Mouse (Mus musculus): ENCODE data around the gene 0610009B22Rik.

0610009B22Rik gene

DNA sequence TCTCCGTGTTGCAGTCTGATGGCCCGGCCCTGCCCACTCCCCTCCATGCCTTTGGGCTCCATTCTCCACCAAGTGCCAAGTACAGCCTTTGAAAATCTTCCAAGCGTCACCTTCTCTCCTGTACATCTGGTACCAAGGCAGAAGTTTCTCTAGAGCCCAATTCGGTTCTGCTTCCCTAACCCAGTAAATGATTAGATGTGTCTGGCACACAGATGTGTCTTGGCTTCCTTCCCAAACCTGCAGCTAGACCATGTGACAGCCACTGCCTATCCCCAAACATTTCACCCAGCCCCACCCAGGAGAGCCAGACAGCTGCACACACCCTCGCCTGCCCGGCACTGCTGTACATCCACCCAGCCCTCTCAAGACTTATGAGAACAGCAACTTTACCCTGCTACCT, 30.0 kb downstream of the 0610009B22Rik start:
- DNase-seq (ENCODE audit: low read depth, low spot score): no peak

DNA sequence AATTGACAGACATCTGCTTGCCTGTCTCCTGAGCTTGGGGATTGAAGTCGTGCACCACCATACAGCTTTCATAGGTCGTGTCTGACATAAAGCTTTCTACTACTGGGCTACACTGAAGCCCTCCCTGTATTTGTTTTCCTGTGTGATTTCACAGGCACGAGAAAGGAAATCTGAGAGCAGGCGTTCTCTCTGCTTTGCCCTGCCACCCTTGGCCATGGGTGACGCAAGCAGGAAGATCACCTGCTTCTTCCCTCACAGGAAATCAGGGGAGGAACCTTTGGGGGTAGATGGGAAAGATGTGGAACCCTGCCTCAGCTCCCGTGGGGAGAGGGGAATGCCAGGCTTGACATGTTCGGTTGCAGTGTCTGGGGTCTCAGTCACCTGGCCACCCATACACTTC, 30.4 kb downstream of the 0610009B22Rik start:
- DNase-seq (ENCODE audit: low read depth, low spot score): no peak

DNA sequence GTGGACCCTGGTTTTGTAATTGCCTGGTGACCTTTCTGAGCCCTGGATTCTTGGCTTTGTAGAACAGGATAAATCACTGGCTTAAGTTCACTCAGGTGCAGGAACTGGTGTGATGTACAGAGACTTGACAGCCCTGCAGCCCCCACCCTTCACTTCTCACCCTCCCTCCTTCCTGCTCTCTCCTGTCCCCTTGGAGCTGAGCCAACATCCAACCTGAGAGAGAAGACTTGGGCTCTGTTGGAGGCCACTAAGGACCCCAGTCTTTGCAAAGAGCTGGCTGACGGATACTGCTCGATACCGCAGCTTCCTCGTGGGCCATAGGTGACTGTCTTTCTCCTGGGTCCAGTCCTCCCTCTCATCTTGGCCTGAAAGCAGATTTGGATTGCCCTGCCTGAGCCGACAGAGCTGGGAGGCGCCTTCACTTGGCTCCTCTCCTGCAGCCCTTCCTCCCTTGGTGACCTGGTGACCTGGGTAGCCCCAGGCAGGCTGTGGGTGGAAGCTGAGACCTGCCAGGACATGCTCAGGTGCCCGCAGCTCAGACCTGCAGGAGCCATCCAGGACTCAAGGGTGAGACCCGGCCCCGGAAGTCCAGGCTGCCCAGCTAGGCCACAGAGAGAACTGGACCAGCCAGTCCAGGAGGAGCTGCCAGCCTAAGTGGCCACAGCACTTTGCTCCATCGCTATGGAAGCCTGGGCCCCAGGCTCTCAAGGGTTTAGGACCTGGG, 31.7 kb downstream of the 0610009B22Rik start:
- no peak for DNase-seq (ENCODE audit: low read depth, low spot score)

DNA sequence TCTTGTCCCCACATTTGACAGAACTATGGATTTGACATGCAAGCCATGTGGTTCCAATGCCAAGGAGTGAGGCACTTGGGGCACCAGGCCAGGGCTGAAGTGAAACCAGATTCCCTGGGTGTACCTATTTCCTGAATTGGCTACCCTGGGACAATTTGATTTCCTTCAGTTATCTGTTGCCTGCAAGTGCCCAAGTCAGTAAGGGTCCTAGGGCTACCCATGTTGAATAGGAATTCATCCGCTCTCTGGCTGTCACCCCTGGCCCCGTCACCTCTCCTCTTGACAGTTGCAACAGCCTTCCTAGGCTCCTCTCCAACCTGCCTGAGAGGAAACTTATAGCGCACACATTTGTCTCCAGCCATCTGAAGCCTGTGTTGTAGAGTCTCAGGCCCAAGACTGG, 33.8 kb downstream of the 0610009B22Rik start:
- DNase-seq (ENCODE audit: low read depth, low spot score): no peak

DNA sequence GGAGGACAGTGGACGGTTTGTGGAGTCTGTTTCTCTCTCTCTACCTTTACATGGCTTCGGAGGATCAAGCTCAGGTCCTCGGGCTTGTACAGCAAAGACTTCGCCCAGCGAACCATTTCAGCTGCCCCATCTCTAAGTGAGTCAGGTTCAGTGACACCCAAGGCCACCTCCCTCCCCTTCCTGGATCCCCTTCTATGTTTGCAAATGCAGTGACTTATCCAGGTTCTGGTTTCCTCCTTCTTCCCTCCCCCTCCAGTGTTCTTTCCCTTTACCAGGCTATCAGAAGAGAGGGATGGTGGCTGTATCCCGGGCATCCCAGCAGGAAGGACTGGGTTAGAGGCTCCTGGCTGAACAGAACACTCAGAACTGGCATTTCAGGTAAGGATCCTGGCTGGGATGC, 34.9 kb downstream of the 0610009B22Rik start:
- no peak for DNase-seq (ENCODE audit: low read depth, low spot score)

DNA sequence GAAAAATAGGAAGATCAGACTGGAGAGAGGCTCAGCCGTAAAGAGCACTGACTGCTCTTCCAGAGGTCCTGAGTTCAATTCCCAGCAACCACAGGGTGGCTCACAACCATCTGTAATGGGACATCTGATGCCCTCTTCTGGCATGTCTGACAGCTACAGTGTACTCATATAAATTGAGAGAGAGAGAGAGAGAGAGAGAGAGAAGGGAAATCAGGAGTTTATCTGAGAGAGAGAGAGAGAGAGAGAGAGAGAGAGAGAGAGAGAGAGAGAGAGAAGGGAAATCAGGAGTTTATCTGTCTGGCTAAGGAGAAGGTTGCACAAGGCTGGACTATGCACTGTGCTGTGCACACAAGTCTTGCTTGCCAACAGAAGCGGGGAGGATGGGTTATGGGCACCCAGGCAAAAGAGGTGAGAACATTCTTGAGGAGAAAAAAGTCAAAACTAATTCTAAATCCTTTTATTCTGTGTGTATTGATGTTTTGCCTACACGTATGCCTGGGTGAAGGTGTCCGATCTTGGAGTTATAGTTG, 35.7 kb downstream of the 0610009B22Rik start:
- DNase-seq (ENCODE audit: low read depth, low spot score): no peak

DNA sequence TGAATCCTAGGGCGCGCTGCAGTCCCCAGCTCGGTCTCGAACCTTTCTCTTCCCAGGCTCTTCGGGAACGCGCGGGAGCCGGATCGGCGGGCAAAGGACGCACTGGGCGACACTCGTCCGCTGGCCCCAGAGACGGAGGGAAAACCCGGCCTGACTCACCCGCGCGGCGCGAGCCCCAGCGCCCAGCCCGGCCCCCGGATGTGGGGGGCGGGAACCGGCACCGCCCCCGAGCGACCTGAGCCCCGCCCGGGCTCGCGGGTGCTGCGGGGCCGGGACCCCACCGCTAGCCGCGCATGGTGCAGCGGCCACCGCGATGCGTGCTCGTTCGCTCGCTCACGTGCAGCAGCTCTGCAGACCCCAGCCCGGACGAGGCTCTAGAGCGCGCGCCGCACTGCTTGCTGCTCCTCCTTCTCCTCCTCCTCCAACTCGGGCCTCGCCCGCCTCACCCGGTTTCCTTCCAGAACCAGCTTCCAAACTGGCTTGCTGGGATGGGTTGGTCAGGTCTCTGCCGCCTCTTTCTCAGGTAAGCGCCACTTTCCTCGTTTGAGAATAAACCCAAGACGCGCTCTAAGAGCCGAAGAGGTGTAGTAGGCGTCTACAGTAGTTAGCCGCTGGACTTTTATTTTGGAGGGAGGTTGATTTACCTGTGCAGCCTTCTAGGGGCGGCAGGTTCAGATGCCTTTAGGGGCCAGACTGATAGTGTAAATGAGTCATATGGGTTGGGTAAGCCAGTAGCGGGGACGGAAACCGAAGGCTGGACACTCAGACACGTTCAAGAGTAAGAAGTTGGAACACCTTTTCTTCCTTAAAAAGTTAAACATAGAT, 37.8 kb downstream of the 0610009B22Rik start, which contains the start of the genes N4bp3 and D930048N14Rik:
Gene N4bp3 (minus strand): TSS at position 152 of the 825 bp plus-strand sequence.
Gene D930048N14Rik (plus strand): TSS at position 264 of the 825 bp plus-strand sequence.
- DNase-seq (ENCODE audit: low read depth, low spot score): peak; percentile 47

DNA sequence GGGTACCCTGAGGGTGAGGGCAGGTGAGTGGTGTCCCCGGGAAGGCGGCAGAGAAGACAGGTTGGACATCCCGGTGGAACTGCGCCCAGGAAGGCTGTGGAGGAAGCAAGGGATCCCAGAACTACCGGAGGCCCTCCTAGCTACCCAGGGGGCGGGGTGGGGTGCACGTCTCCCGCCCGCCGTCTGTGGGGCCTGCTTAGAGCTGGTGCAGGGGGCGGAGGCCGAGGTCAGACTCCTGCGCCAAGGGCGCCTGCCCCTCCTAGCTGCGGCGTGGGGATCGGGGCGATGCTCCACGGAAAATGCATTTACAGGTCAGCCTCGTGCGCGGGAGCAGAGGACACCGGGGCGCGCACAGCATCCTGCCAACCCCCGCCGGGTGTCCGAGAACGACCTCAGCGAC, 38.4 kb downstream of the 0610009B22Rik start:
- DNase-seq (ENCODE audit: low read depth, low spot score): no peak

DNA sequence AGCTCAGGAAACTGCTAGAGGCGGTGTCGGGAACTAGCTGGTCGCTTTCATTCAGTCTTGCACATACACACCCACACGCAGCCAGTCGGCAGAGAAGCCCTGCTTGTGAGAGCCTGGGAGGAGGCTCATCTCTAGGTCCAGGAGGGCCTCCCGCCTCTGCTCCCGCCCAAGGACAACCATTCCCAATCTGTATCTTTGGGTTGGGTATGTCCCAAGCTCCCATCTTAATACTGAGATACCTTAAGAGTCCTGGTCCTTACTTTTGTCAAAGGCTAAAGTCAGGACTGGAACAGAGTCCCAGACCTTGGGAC, 38.8 kb downstream of the 0610009B22Rik start:
- no peak for DNase-seq (ENCODE audit: low read depth, low spot score)

DNA sequence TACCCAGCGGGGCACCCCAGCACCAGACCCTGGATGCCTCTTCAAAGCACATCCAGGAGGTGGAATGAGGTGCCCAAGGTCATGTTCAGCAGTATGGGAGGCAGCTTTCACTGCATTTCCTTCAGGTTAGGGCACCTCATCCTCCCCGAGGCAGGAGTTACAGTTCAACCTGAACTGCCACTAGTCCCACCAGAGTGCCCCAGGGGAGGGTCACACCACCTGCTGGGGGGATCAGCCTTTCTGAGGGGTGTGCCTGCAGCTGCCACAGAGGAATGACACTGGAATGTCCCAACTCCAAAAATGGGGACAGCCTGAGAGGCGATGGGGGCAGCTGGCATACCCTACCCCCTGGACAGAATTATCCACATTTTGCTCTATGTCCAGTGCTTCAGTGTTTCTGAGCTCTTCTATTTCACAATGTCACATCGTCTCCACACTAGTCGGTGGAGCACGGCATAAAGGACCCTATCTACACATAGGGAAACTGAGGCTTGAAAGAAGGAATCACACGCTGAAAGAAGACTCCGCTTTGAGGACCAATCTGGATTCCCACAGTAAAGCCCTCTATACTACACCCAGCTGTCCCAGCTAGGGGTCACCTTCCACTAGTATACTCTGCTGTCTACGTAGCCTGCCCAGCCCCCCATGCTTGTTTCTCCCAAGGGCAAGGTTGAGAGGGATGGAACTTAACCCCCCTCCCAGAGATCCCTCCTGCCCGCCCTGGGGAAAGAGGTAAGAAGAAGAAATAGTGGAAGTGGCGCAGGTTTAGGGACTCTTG, 39.4 kb downstream of the 0610009B22Rik start:
- no peak for DNase-seq (ENCODE audit: low read depth, low spot score)

DNA sequence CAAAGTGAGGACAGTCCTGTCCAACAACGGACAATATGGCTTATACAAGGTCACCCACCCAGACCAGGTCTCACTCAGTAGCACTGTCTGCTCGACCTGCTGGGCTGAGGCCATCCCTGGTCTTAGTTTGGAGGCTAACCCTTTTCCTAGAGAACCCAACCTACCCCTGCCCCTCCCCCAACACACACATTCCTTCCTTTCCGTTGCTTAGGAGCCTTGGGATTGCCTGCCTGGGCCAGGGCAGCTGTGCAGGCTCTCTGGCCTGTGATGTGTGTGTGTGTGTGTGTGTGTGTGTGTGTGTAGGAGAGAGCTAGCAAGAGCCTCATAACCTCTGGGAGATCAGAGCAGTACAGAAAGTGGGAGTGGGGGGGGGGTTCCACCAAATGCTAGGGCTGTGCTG, 40.1 kb downstream of the 0610009B22Rik start:
- DNase-seq (ENCODE audit: low read depth, low spot score): peak; percentile 40

DNA sequence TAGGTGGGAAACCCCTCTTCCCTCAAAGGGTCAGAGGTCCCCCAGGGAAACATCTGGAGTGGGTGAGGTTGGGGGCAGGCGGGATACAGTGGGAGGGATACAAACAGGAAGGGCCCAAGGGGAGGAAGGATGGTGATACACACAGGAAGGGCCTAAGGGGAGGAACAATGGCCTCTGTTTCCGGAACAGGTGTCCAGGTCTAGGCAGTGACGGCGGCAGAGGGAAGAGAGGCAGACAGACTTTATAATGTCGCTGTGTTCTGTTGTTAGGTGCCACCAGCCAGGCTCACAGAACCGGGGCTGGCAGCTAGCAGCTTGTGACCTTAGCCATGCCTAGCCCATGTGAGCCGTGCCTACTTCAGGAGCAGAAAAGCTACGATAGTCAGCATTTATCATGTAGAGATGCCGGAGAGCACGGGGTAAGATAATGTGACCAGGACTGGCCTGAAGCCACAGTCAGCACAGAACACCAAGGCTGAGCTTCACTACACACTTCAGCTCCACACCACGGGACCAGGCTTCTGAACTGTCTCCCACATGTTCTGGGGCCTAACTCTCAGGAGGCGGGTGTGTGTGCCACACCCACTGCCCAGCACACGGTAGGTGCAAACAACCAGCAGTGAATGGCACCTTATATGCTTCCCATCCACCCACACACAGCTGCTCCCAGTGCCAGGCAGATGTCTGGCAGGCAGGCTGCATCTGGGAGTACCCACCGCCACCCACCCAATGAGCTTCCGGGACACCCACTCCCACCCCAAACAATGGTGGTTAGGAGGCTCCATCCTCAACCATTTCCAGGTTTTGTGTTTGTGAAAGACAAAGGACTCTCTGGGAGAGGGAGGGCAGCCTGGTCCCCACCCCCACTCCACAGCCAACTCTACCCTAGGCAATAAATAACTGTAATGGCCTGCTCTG, 41.7 kb downstream of the 0610009B22Rik start:
- no peak for DNase-seq (ENCODE audit: low read depth, low spot score)

DNA sequence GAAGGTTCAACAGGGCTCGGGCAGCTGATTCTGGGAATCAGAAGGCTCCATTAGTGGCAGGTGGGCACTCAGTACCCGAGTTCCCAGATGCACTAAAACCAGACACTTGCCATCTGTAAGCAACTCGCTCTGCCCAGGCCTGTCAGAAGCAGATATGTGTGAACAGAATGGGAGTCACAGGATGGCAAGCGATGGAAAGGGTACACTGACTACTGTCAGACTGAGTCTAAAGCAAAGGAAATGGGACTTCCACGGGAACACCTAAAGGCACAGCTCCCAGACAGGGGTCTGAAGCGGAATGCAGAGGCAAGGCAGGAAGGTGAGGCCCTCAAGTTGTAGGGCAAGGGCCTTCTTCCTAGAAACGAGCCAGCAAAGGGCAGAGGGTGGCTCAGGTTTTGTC, 42.4 kb downstream of the 0610009B22Rik start:
- DNase-seq (ENCODE audit: low read depth, low spot score): no peak

DNA sequence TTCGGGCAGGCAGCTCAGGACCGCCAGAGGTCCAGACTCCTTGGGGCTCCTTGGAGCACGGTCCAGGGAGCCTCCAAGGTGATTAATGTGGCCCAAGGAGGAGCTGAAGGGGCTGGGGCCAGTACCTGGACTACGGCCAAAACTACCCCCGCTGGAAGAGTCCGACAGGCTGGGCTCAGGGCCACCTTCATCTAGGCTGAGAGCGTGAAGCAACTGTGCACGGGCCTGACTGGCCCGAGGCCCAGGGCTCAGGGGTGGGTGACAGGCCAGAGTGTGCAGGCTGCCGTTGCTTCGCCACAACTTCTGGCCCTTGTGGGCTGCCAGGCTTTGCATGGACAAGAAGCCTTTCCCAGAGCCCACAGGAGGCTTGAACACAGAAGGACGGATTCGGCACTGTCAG, 43.4 kb downstream of the 0610009B22Rik start:
- no peak for DNase-seq (ENCODE audit: low read depth, low spot score)

DNA sequence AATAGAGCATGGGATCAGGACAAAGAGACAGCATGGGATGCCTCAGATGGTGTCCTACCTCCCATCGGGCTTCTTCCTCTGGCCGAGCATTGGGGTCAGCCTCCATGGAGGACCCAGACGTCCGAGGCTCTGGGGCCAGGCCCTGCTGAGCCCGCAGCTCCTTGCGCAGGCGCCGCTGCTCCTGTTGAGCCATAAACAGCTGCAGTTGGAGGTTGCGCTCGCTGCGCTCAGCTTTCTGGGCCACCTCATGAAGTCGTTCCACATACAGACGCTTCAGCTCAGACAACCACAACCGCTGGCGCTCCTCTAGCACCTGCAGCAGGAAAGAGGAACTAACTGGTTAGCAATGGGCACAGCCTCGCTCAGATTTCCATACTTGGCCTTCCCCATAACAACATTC, 44.5 kb downstream of the 0610009B22Rik start:
- no peak for DNase-seq (ENCODE audit: low read depth, low spot score)

DNA sequence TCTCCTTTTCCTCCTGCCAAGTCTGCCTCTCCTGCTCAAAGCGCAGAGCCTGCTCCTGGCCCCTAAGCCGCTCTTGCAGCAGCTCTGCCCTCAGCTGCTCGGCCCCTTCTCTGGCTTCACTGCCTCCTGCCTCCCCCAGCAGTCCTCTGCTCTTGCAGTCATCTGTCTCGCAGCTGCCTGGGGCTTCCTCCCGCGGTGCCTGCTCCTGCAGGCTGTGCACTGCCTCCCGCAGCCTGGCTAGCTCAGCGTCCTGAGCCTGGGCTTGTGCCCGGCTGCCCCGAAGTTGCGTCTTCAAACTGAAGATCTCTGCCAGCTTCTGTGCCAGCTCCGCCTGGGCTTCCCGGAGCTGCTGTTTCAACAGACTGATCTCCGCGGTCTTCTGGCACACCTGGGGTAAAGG, 44.9 kb downstream of the 0610009B22Rik start:
- no peak for DNase-seq (ENCODE audit: low read depth, low spot score)

DNA sequence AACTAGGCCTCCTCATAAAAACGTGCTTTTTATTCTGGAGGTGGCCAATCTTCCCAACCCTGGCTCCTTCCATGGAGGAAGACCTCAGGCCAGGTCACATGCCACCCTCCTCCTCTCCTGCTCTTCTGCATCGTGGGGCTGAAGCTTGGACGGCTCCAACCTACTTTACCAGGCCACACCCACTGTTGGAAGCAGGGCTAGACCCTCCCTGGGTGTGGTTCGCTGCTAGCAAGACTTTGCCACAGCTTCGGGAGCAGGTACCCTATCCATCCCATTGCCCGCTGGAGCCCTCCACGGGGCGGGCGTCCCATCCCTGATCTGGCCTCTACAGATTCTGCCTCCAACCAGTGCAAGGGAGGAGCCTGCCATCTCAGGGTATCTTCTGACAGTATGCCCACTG, 45.5 kb downstream of the 0610009B22Rik start:
- DNase-seq (ENCODE audit: low read depth, low spot score): no peak

DNA sequence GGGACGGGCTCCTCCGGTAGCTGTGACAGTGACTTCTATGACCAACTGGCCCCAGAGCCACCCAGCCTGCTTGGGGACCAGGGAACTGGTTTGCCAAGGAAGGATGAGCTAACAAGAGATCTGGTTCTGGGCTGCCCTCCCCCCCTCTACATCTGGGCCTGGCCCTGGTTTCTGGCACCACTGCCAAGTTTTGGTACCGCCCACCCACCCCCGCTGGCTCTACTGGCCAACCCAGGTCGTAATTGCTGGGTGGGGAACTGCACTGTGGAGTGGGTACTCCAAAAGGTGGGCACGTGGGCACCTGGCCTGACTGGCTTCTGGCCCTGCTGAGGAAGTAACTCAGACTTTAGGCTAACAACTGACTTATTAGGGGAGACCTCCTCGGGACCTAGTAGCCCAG, 47.9 kb downstream of the 0610009B22Rik start:
- no peak for DNase-seq (ENCODE audit: low read depth, low spot score)

DNA sequence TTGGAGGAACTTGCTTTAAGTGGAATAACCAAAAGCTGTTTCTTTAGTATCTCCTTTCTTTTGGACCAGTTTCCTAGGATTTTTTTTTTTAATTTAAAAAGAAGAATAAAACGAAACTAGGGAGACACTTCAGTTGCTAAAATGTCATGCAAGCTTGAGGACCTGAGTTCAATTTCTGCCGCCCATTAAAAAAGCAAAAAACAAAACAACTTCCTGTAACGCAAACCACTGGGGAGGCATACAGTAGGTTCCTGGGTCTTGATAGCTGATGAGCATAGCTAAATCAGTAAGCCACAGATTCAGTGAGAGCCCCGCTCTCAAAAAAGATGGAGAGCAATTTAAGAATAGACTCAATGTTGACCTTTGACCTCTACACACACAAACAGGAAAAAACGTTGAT, 50.2 kb downstream of the 0610009B22Rik start:
- no peak for DNase-seq (ENCODE audit: low read depth, low spot score)

DNA sequence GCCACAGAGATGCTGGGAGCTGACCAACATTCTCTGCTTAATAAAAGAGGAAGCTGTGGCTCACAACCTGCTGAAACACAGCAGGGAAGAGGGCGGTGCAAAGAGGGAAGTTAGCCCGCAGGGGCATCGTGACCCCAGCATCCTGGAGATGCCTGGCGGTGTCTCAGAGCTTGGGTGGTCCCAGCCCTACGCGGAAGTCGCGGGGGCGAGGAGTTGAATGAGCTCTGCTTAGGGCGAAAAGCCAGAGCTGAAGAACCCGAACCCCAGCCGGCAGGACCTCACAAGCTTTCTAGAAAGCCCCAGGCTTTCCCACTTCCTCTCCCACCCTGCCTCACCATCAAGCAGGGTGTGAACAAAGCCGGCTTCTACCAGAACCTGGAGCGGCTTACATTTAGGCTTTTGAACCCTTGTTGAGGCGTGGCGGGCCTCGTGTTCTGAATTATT, 50.7 kb downstream of the 0610009B22Rik start:
- DNase-seq (ENCODE audit: low read depth, low spot score): peak; percentile 43

DNA sequence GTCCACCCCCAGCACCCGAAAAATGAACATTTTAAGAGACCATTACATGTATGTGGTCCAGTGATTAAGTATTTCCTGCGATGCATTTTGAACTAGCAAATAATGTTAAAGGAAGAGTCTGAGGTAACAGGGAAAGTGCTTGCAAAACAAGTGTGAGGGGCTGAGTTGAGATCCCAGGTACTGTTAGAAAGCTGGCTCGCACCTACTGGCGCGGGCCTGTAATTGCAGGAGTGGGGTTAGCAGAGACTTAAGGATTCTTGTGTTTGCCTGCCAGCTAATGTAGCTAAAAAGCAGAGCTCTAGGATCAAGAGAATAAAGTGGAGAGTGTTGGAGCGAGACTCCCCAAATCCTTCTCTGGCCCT, 52.4 kb downstream of the 0610009B22Rik start:
- DNase-seq (ENCODE audit: low read depth, low spot score): peak; percentile 67
